8 mouse cellular contexts compared by ENCODE assay signal in genomic region chr5:125409348-125410090, GRCm38 (mm10). TPM values are rescaled to one million over a fixed set of nuclear protein-coding genes. Genes with fewer than 3 reads are reported as not detected.
DNase-seq lines count a peak whose midpoint lies in the region; ATAC-seq and TF ChIP-seq lines count a peak whose summit lies in the region.

No protein-coding gene starts in this region.

- no peaks in the 10 kb centered on the region for H3K27me3 ChIP-seq in embryonic facial prominence, embryonic 15.5 days
- H3K27me3 ChIP-seq in intestine, embryonic 14.5 days (replicated peaks; ENCODE audit: control insufficient read depth, insufficient read depth, low read length): no peaks in the 10 kb centered on the region
- no peaks in the 10 kb centered on the region for H3K27me3 ChIP-seq in lung, postnatal 0 days (replicated peaks; ENCODE audit: insufficient read depth, low read length)
- H3K27me3 ChIP-seq in stomach, embryonic 15.5 days (replicated peaks): no peaks in the 10 kb centered on the region

- DNase-seq in left cerebral cortex, adult 18-20 months (ENCODE audit: low spot score in 2 of 2): peak; percentile 59 to 62
- no peak for DNase-seq in left cerebral cortex, adult 11 months (ENCODE audit: low spot score)
- peak; percentile 83 for DNase-seq in MN1 (ENCODE audit: low spot score)
- DNase-seq in intestine, embryonic 14.5 days (ENCODE audit: low spot score): peak; percentile 87
- peak; percentile 26 for DNase-seq in lung, postnatal 0 days (ENCODE audit: low spot score)
- DNase-seq in thymus, postnatal 25 days: no peak

- WGBS in embryonic facial prominence, embryonic 15.5 days: 8% methylated on average over 20 of the region's 20 CpGs
- 8% methylated on average over 20 of the region's 20 CpGs for WGBS in intestine, embryonic 14.5 days
- 13% methylated on average over 20 of the region's 20 CpGs for WGBS in lung, postnatal 0 days
- 10% methylated on average over 20 of the region's 20 CpGs for WGBS in stomach, embryonic 15.5 days

- peak overlapping the region; percentile 65 for H3K27ac ChIP-seq in embryonic facial prominence, embryonic 15.5 days (replicated peaks)
- peak overlapping the region; percentile 38; the same call in 1 of the 2 replicates for H3K27ac ChIP-seq in intestine, embryonic 14.5 days (ENCODE audit: low read depth)
- H3K27ac ChIP-seq in lung, postnatal 0 days (ENCODE audit: low read length): no peak overlapping the region
- 0 out of 2 replicates have a peak overlapping the region, but pooled peaks have one; percentile 16 for H3K27ac ChIP-seq in stomach, embryonic 15.5 days

- peak overlapping the region; percentile 41 for H3K4me3 ChIP-seq in embryonic facial prominence, embryonic 15.5 days (replicated peaks)
- H3K4me3 ChIP-seq in intestine, embryonic 14.5 days (ENCODE audit: low read depth, low read length): peak overlapping the region; percentile 42
- peak overlapping the region; percentile 21; the same call in 1 of the 2 replicates for H3K4me3 ChIP-seq in lung, postnatal 0 days (ENCODE audit: low read depth, low read length)
- H3K4me3 ChIP-seq in stomach, embryonic 15.5 days (replicated peaks): peak overlapping the region; percentile 39

- H3K4me1 ChIP-seq in embryonic facial prominence, embryonic 15.5 days: peaks cover 21% of the 10 kb centered on the region
- peaks cover 9% of the 10 kb centered on the region for H3K4me1 ChIP-seq in intestine, embryonic 14.5 days (replicated peaks; ENCODE audit: control insufficient read depth, insufficient read depth, low read length)
- H3K4me1 ChIP-seq in lung, postnatal 0 days (ENCODE audit: insufficient read depth, low read depth, low read length): peaks cover 17% of the 10 kb centered on the region
- H3K4me1 ChIP-seq in stomach, embryonic 15.5 days: peaks cover 14% of the 10 kb centered on the region

- no peak for TF ChIP-seq EP300 in lung, postnatal 0 days (IDR thresholded peaks at IDR 0.05)

- peaks cover 17% of the 10 kb centered on the region for H3K36me3 ChIP-seq in embryonic facial prominence, embryonic 15.5 days
- H3K36me3 ChIP-seq in intestine, embryonic 14.5 days (ENCODE audit: control insufficient read depth, insufficient read depth, low read length): peaks cover 16% of the 10 kb centered on the region
- H3K36me3 ChIP-seq in lung, postnatal 0 days (ENCODE audit: insufficient read depth, low read length): peaks cover 2% of the 10 kb centered on the region; the same call in 1 of the 2 replicates
- H3K36me3 ChIP-seq in stomach, embryonic 15.5 days: 0 out of 2 replicates have a peak, but pooled peaks cover 6% of the 10 kb centered on the region

- TF ChIP-seq CTCF in lung, postnatal 0 days (IDR thresholded peaks at IDR 0.05): no peak

- peak overlapping the region; percentile 46 for H3K4me2 ChIP-seq in embryonic facial prominence, embryonic 15.5 days (replicated peaks)
- peak overlapping the region; percentile 55 for H3K4me2 ChIP-seq in intestine, embryonic 14.5 days (ENCODE audit: low read length)
- no peak overlapping the region for H3K4me2 ChIP-seq in lung, postnatal 0 days (replicated peaks; ENCODE audit: low read depth, low read length)
- H3K4me2 ChIP-seq in stomach, embryonic 15.5 days: peak overlapping the region; percentile 50

- ATAC-seq in embryonic facial prominence, embryonic 15.5 days (ENCODE audit: insufficient number of reproducible peaks, low FRiP score, low TSS enrichment, low read depth): no peak
- ATAC-seq in intestine, embryonic 14.5 days (replicated peaks; ENCODE audit: low FRiP score, low TSS enrichment, low read depth): peak; percentile 56
- ATAC-seq in lung, postnatal 0 days: no peak
- ATAC-seq in stomach, embryonic 15.5 days (ENCODE audit: insufficient read depth, low FRiP score, low read depth): no peak

- H3K9ac ChIP-seq in embryonic facial prominence, embryonic 15.5 days: no peak overlapping the region
- 0 out of 2 replicates have a peak overlapping the region, but pooled peaks have one; percentile 17 for H3K9ac ChIP-seq in intestine, embryonic 14.5 days (ENCODE audit: low read length)
- no peak overlapping the region for H3K9ac ChIP-seq in lung, postnatal 0 days (replicated peaks; ENCODE audit: low read depth)
- H3K9ac ChIP-seq in stomach, embryonic 15.5 days: no peak overlapping the region

- no peaks in the 10 kb centered on the region for H3K9me3 ChIP-seq in embryonic facial prominence, embryonic 15.5 days (replicated peaks)
- H3K9me3 ChIP-seq in intestine, embryonic 14.5 days (ENCODE audit: control insufficient read depth, low read length): no peaks in the 10 kb centered on the region
- no peaks in the 10 kb centered on the region for H3K9me3 ChIP-seq in lung, postnatal 0 days (ENCODE audit: low read length)
- no peaks in the 10 kb centered on the region for H3K9me3 ChIP-seq in stomach, embryonic 15.5 days

RNA-seq across cellular contexts. Expression of gene Ubc, which starts 19.5 kb away (rescaled TPM):
- total RNA-seq in left cerebral cortex, adult 18-20 months (2021): 100 to 1,000 TPM; 771 to 830 TPM
- 1,092 and 1,100 TPM in 2 replicates for polyA plus RNA-seq in embryonic facial prominence, embryonic 15.5 days (2015; fragmentation: Nextera tagmentation; extraction: Ambion mirVana)
- 949 and 989 TPM in 2 replicates for polyA plus RNA-seq in intestine, embryonic 14.5 days (2014; fragmentation: Nextera tagmentation; extraction: Ambion mirVana)
- 751 and 865 TPM in 2 replicates for polyA plus RNA-seq in lung, postnatal 0 days (2015; fragmentation: Nextera tagmentation; extraction: Ambion mirVana)
- 893 and 1,069 TPM in 2 replicates for polyA plus RNA-seq in stomach, embryonic 15.5 days (2015; fragmentation: Nextera tagmentation; extraction: Ambion mirVana)

RNA-seq across cellular contexts. Expression of gene Gm10382, which starts 20.4 kb away (rescaled TPM):
- total RNA-seq in left cerebral cortex, adult 18-20 months (2021): under 1 TPM; 0.28 to 0.40 TPM
- polyA plus RNA-seq in embryonic facial prominence, embryonic 15.5 days (2015; fragmentation: Nextera tagmentation; extraction: Ambion mirVana): 0.32 and 0.48 TPM in 2 replicates
- 0.15 and 0.30 TPM in 2 replicates for polyA plus RNA-seq in intestine, embryonic 14.5 days (2014; fragmentation: Nextera tagmentation; extraction: Ambion mirVana)
- polyA plus RNA-seq in lung, postnatal 0 days (2015; fragmentation: Nextera tagmentation; extraction: Ambion mirVana): 0.63 and 0.77 TPM in 2 replicates
- 0.21 and 0.67 TPM in 2 replicates for polyA plus RNA-seq in stomach, embryonic 15.5 days (2015; fragmentation: Nextera tagmentation; extraction: Ambion mirVana)

RNA-seq across cellular contexts. Expression of gene Dhx37, which starts 24.4 kb away (rescaled TPM):
- 10 to 100 TPM; 11.9 to 14.6 TPM for total RNA-seq in left cerebral cortex, adult 18-20 months (2021)
- 11.3 and 12.7 TPM in 2 replicates for polyA plus RNA-seq in embryonic facial prominence, embryonic 15.5 days (2015; fragmentation: Nextera tagmentation; extraction: Ambion mirVana)
- polyA plus RNA-seq in intestine, embryonic 14.5 days (2014; fragmentation: Nextera tagmentation; extraction: Ambion mirVana): 9.6 and 11.3 TPM in 2 replicates
- polyA plus RNA-seq in lung, postnatal 0 days (2015; fragmentation: Nextera tagmentation; extraction: Ambion mirVana): 4.3 and 5.9 TPM in 2 replicates
- polyA plus RNA-seq in stomach, embryonic 15.5 days (2015; fragmentation: Nextera tagmentation; extraction: Ambion mirVana): 10.8 and 11.5 TPM in 2 replicates

RNA-seq across cellular contexts. Expression of gene Bri3bp, which starts 31.8 kb away (rescaled TPM):
- 10 to 100 TPM; 91.8 to 96.3 TPM for total RNA-seq in left cerebral cortex, adult 18-20 months (2021)
- 34.1 and 37.6 TPM in 2 replicates for polyA plus RNA-seq in embryonic facial prominence, embryonic 15.5 days (2015; fragmentation: Nextera tagmentation; extraction: Ambion mirVana)
- polyA plus RNA-seq in intestine, embryonic 14.5 days (2014; fragmentation: Nextera tagmentation; extraction: Ambion mirVana): 48.4 and 50.9 TPM in 2 replicates
- 12.8 and 13.3 TPM in 2 replicates for polyA plus RNA-seq in lung, postnatal 0 days (2015; fragmentation: Nextera tagmentation; extraction: Ambion mirVana)
- 45.5 and 46.6 TPM in 2 replicates for polyA plus RNA-seq in stomach, embryonic 15.5 days (2015; fragmentation: Nextera tagmentation; extraction: Ambion mirVana)

Comparison
In these comparisons a context has a peak if more than half of its experiments do, and no peak if none do; other contexts are left out.
1. DNase-seq: peak in left cerebral cortex, adult 18-20 months (2 of 2), MN1 (single experiment), intestine, embryonic 14.5 days (single experiment) and lung, postnatal 0 days (single experiment); none in left cerebral cortex, adult 11 months (single experiment) and thymus, postnatal 25 days (single experiment).
2. Peak in every context shown above with its lines, with median percentiles within 50 percentile points of each other: H3K4me3 ChIP-seq.